Mouse (Mus musculus) hindbrain, embryonic 12.5 days (tissue): Measurements from ENCODE around the gene Zfp607b. TPM values are rescaled to one million over a fixed set of nuclear protein-coding genes. Genes with fewer than 3 reads are reported as not detected.

ENCODE experiments used
- polyA plus RNA-seq: library from polyadenylated mRNA; unstranded; fragments of >200 nt; fragmentation: Nextera tagmentation; extraction: Ambion mirVana; gene quantifications from 2 replicates; pipeline ENCODE4 v1.2.1, GENCODE M21; 2016

Zfp607b gene
- polyA plus RNA-seq, 1 experiment from 2014 or later = 8.7 TPM

Other genes starting within 250 kb of the Zfp607b start
- gene Sptbn4, start 241.7 kb upstream of the Zfp607b start, polyA plus RNA-seq = 0.90 and 1.1 TPM in 2 replicates
- 26.6 and 27.3 TPM in 2 replicates for gene Blvrb, start 241.4 kb upstream of the Zfp607b start, polyA plus RNA-seq
- 20.8 and 22.3 TPM in 2 replicates for gene Sertad3, start 215.6 kb upstream of the Zfp607b start, polyA plus RNA-seq
- 17.5 TPM in 2 replicates for gene Sertad1, start 202.4 kb upstream of the Zfp607b start, polyA plus RNA-seq
- 2.5 and 3.5 TPM in 2 replicates for gene Prx, start 190.0 kb upstream of the Zfp607b start, polyA plus RNA-seq
- gene Hipk4, start 166.1 kb upstream of the Zfp607b start, polyA plus RNA-seq = 0.36 and 0.66 TPM in 2 replicates
- gene Pld3, start 136.1 kb upstream of the Zfp607b start, polyA plus RNA-seq = 93.9 and 104 TPM in 2 replicates
- gene 2310022A10Rik, start 136.1 kb upstream of the Zfp607b start, polyA plus RNA-seq = 35.0 and 35.4 TPM in 2 replicates
- 85.0 and 90.5 TPM in 2 replicates for gene Akt2, start 97.8 kb upstream of the Zfp607b start, polyA plus RNA-seq
- gene Ttc9b, start 35.4 kb upstream of the Zfp607b start, polyA plus RNA-seq = 19.7 and 20.4 TPM in 2 replicates
- gene Map3k10, start 14.7 kb upstream of the Zfp607b start, polyA plus RNA-seq = 18.8 and 19.8 TPM in 2 replicates
- 101 and 107 TPM in 2 replicates for gene Zfp60, start 42.0 kb downstream of the Zfp607b start, polyA plus RNA-seq
- gene Zfp626, start 117.9 kb downstream of the Zfp607b start, polyA plus RNA-seq = 2.1 and 2.2 TPM in 2 replicates
- 11.7 and 12.5 TPM in 2 replicates for gene Zfp59, start 149.3 kb downstream of the Zfp607b start, polyA plus RNA-seq
- 2.2 and 3.1 TPM in 2 replicates for gene Zfp607a, start 168.2 kb downstream of the Zfp607b start, polyA plus RNA-seq
- gene Zfp974, start 240.1 kb downstream of the Zfp607b start, polyA plus RNA-seq = 15.5 and 17.0 TPM in 2 replicates